Mouse (Mus musculus): ENCODE data around the gene Pard3b.

Pard3b gene

DNA sequence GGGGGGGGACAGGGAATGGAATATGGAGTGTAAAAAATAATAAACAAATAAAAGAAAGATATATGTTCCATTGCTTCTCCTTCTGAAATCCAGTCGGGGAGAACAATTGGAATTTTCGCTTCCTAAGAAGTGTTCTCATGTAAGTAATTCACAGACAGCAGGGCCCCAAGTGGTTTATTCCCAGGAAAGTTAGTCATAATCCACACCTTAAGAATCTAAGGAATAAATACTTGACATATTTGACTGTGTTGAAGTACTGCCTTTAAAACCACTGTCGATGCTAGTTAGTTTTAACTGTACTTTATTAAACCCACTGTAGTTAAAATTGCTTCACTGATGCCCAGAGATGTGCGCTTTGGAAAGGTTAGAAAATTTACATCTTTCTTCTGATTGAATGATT, 442.5 kb downstream of the Pard3b start:
- DNase-seq (ENCODE audit: low spot score in 2 of 2), result no peak

- DNase-seq (ENCODE audit: low spot score in 2 of 2), result no peak
Observed at GRCm38 (mm10) chr1:62085995-62086394, 447.4 kb downstream of the Pard3b start.

DNA sequence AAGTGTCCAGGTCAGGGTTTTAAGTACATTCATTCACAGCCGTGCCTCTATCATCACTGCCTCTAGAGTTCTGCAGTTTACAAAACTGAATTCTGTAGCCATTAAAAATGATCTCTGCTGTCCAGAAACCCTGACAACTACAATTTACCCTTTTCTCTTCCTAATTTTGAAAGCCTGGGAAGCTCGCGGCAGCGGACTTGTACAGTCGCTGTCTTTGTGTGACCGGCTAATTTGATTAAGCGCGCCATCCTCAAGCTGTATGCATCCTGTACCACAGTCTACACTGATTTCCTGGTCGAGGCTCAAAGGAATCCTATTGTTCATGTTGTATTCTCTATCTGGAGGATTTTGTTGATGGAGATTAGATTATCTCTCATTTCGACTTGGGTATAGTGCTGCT, 448.8 kb downstream of the Pard3b start:
- DNase-seq (ENCODE audit: low spot score in 2 of 2), result no peak

DNA sequence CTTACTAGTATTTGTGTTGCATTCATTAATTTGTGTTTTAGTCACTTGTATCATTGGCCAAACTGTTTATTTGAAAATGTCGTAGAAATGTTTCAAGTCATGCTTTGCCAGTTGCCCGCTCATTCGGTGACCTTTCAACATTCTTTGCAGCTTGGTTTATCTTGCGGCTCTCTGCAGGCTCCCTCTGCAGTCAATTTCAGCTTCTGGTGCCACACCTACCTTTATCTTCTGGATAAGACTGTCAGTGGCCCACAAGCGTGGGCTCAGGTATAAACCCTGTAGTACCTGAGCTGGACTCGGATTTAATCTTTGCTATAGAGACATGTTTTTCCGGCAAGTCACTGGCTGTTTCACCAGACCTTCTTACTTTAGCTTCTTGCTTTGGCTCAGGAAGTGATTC, 456.3 kb downstream of the Pard3b start:
- DNase-seq (ENCODE audit: low spot score in 2 of 2), result no peak

DNA sequence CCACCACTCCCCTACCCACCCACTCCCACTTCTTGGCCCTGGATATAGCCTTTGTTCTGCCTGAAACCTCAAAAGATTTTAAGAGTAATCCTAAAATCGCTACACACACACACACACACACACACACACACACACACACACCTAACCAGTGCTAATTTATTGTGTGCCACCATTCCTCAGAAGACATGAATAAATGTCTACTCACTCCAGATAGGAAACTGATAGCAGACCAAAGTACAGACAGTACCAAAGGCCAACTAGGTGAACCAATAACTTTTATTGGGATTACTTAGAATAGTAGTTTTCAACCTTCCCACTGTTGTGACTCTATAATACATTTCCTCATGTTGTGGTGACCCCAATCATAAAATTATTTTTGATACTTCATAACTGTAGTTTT, 483.8 kb downstream of the Pard3b start:
- DNase-seq (ENCODE audit: low spot score in 2 of 2), result no peak

- no peak for DNase-seq (ENCODE audit: low spot score in 2 of 2)
Observed at GRCm38 (mm10) chr1:62129186-62129585, 490.6 kb downstream of the Pard3b start.

- DNase-seq (ENCODE audit: low spot score in 2 of 2), result no peak
Observed at GRCm38 (mm10) chr1:62148134-62148533, 509.5 kb downstream of the Pard3b start.

GRCm38 (mm10) chr1:62148786-62149185, 510.2 kb downstream of the Pard3b start:
- DNase-seq (ENCODE audit: low spot score in 2 of 2), result no peak

DNA sequence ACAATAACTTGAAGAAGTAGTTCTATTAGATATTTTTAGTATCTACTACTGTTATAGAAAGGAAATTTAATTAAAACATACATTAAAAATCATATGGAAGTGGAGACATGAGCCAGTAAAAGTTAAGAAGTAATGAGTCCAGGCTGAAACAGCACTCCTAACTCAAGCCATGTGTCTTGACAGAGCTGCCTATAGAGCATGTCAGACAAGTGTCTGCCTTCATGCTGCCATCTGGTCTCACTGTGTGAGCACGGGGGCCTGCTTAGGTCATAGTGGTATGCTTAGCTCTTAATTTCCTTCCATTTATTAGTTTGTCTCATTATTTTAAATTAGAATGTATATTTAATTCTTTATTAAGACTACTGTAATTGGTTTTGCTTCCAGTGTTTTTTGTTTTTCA, 517.3 kb downstream of the Pard3b start:
- DNase-seq (ENCODE audit: low spot score in 2 of 2), result no peak

GRCm38 (mm10) chr1:62159592-62159991, 521.0 kb downstream of the Pard3b start:
- DNase-seq (ENCODE audit: low spot score in 2 of 2), result no peak

DNA sequence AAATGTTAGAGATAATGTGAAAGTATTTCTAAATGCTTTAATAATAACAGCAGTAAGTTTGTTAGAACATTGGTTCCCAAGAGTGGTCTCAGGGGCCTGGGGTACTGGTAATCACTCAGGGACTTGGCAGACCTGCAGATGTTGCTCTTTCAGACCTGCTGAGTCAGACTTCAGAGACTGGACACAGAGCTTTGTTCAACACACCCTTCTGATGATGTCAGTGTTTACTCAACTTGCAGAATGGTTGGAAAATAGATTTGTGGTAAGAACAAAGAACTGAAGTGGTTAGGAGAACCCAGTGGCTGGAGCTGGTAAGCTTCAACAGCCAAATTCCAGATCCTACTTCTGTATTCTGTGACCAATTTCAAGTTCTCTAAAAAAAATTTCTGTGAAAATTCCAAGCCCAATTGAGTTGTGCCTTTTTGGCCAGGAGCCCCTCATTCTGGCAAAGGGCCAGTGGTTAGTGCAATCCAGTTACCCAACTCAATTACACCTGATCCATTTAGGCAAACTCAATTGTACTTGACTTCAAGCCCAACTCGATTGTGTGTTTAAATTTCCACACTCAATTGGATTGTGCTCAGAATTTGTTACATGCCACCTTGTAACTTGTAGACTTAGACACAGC, 536.5 kb downstream of the Pard3b start:
- no peak for DNase-seq (ENCODE audit: low spot score in 2 of 2)

DNA sequence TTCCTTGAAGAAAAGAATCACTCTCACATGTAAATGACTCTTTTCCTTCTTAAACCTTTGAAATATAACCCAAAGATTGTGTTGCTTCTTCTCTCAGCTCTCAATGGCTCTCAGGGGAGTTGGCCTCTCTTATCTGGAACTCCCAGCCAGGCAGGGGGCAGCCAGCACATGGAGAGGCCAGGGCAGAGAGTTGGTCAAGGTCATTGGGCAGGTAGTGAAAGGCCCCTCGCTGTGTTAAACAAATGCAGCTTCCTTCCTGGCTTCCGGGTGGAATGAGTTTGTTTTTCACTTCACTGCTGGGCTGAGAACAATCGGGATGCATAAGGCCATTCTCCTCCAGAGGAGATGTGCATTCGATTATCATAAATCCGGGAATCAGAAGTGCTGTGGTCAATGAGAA, 543.0 kb downstream of the Pard3b start:
- peak in 1 of 2 experiments; percentile 2 for DNase-seq (ENCODE audit: low spot score in 2 of 2)

DNA sequence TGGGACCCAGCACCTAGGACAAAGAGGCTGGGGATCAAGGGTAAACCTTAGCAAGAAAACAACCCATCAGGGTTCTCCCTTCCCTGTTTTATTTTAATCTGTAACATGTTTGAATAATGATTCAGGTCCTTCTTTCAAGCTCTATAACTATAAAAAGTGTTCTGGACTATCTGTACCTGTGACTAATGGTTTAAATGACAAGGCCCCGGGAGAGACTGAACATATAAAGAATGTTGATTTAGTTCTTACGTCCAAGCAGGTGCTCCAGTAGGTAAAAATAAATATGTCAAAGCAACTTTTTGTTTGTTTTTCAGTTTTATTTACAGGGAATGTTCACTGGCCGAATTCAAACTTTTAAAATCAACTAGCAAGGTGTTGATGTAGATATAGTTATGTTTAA, 544.0 kb downstream of the Pard3b start:
- no peak for DNase-seq (ENCODE audit: low spot score in 2 of 2)

- DNase-seq (ENCODE audit: low spot score in 2 of 2), result no peak
Observed at GRCm38 (mm10) chr1:62190786-62191185, 552.2 kb downstream of the Pard3b start.

DNA sequence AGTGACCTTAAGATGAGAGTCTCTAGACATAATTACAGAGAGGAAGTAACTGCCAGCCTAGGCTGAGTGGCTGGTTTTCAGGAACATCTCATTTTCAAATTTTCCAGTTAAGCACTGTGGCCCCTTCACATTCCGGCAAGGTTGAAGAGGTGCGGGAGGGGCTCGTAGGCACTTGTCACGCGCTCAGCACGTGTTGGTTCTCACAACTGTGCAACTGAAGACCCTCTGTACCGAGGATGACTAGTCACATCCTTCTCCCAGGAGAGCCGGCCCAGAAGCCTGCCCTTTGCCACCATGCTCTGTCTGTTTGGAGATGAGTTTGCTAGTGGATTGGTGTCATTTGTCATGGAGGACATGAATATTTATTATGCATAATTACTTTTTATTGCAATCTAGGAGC, 558.9 kb downstream of the Pard3b start:
- no peak for DNase-seq (ENCODE audit: low spot score in 2 of 2)

GRCm38 (mm10) chr1:62200919-62201318, 562.3 kb downstream of the Pard3b start:
- DNase-seq (ENCODE audit: low spot score in 2 of 2), result no peak

- no peak for DNase-seq (ENCODE audit: low spot score in 2 of 2)
Observed at GRCm38 (mm10) chr1:62201686-62202257, 563.1 kb downstream of the Pard3b start.

- DNase-seq (ENCODE audit: low spot score in 2 of 2), result no peak
Observed at GRCm38 (mm10) chr1:62213285-62213684, 574.7 kb downstream of the Pard3b start.

GRCm38 (mm10) chr1:62215842-62216241, 577.2 kb downstream of the Pard3b start:
- DNase-seq (ENCODE audit: low spot score in 2 of 2), result no peak

- DNase-seq (ENCODE audit: low spot score in 2 of 2), result no peak
Observed at GRCm38 (mm10) chr1:62216568-62216967, 577.9 kb downstream of the Pard3b start.

DNA sequence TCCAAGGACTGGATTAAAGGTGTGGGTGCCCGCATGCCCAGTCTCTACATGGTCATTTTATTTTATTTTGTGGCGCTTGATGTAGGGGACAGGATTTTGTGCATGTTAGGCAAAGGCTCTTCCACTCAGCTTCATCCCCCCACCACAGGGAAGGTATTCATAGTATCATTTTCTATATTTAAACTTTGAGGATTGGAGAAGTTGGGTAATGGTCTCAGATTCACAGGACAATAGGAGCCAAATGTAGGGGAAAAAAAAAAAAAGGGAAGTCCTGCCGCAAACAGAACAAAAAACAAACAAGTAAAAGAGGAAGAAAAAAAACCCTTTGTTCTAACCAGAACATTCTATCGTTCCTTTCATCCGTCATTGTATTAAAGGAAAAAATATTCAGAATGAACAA, 590.5 kb downstream of the Pard3b start:
- no peak for DNase-seq (ENCODE audit: low spot score in 2 of 2)

DNA sequence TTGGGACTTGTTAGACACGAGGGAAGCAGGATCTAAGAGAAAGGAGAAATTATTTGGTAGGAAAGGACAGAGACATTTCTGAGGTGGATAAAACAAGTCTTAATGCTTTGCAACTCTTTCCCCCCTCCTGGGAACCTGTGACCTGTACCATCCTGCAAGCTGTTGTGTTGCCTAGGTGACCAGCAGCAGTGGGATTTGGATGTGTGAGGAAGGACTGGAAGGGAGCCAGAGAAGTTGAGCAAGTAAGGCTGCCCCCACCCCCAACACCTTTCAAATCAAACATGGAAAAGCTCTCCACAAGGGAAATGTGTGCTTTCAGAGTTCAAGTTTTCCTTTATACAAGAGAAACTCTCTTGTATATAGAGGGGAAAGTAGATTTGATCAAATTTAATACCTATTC, 595.4 kb downstream of the Pard3b start:
- DNase-seq (ENCODE audit: low spot score in 2 of 2), result no peak

DNA sequence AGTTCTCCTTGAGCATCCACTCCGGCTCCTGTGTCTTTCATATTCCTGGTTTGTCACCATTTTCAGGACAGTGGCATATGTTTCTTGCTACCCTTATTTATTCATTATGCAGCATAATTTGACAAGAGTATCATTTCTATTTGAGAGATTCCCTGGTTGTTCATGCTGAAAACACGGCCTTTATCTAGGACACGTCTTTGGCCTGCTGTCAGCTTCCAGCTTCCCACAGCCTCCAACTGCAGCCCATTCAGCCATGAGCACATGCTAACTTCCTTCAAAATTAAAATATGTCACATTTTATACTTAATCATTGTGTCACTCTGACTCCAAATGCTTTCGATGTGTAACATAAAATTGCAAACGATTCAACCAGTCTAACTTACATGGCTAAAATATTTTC, 596.5 kb downstream of the Pard3b start:
- no peak for DNase-seq (ENCODE audit: low spot score in 2 of 2)
